Mouse (Mus musculus): ENCODE measurements around the gene Zmat3. TPM values are rescaled to one million over a fixed set of nuclear protein-coding genes. Genes with fewer than 3 reads are reported as not detected.
A peak's percentile ranks its signal among the peaks of the same experiment; 100 is the strongest.

The Zmat3 gene
- polyA plus RNA-seq (2015; fragmentation: Nextera tagmentation; extraction: Ambion mirVana): 7.6 and 8.2 TPM in 2 replicates

- Histone ChIP-seq H3K36me3 (no peaks in the 10 kb centered on the region), H3K9ac (peak within 1 kb of the TSS; percentile 94), H3K27me3 (no peaks in the 10 kb centered on the region), H3K4me3 (peak within 1 kb of the TSS; percentile 82), H3K9me3 (no peaks in the 10 kb centered on the region), H3K4me1 (replicated peaks) (peaks cover 41% of the 10 kb centered on the region), H3K4me2 (peak within 1 kb of the TSS; percentile 76), H3K27ac (peak within 1 kb of the TSS; percentile 96)
- ATAC-seq (ENCODE audit: low FRiP score): peak; percentile 89
- WGBS: 4% methylated on average over 38 of the region's 48 CpGs
These were observed at the start of gene Zmat3 for GRCm38 (mm10) chr3:32365546-32366245. Gene Zmat3, minus strand, starts transcription at chr3:32366014.

DNA sequence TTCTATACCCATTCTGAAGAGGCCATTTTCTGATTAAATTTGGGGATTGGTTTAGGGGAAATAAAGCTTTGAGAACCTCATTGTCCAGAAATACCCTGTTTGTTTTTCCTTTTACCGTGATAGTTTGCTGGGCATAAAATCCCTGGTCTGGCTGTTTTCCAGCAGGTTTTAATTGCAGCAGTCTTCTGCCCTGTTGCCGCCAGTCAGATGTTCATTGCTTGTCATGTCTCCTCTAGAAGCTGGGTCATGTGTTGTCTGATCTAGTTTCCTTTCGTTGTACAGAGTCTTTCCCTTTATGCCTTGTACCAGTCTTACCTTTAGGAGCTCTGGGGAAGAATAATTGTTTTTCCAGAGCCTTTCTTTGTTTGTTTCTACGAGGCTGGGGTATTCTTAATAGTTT lies 48.6 kb upstream of the Zmat3 start:
- 34% methylated on average over 4 of the region's 4 CpGs for WGBS
- H3K4me2 ChIP-seq: no peak overlapping the region
- H3K36me3 ChIP-seq: no peaks in the 10 kb centered on the region
- H3K9me3 ChIP-seq: no peaks in the 10 kb centered on the region
- H3K27me3 ChIP-seq: no peaks in the 10 kb centered on the region
- no peak overlapping the region for H3K4me3 ChIP-seq
- H3K4me1 ChIP-seq (replicated peaks): peaks cover 22% of the 10 kb centered on the region
- peak overlapping the region; percentile 52; the same call in 1 of the 2 replicates for H3K27ac ChIP-seq
- no peak overlapping the region for H3K9ac ChIP-seq
- ATAC-seq (ENCODE audit: low FRiP score): no peak

GRCm38 (mm10) chr3:32412502-32413044 lies 46.8 kb upstream of the Zmat3 start:
- H3K27ac ChIP-seq: no peak overlapping the region
- H3K4me1 ChIP-seq (replicated peaks): peaks cover 22% of the 10 kb centered on the region
- H3K9ac ChIP-seq: no peak overlapping the region
- H3K36me3 ChIP-seq: no peaks in the 10 kb centered on the region
- H3K4me2 ChIP-seq: no peak overlapping the region
- no peaks in the 10 kb centered on the region for H3K27me3 ChIP-seq
- H3K4me3 ChIP-seq: no peak overlapping the region
- no peaks in the 10 kb centered on the region for H3K9me3 ChIP-seq
- no peak for ATAC-seq (ENCODE audit: low FRiP score)
- WGBS: 84% methylated on average over 7 of the region's 7 CpGs

- Histone ChIP-seq H3K4me3 (no peak overlapping the region), H3K9me3 (no peaks in the 10 kb centered on the region), H3K27me3 (no peaks in the 10 kb centered on the region), H3K9ac (no peak overlapping the region), H3K4me1 (replicated peaks) (peaks cover 28% of the 10 kb centered on the region), H3K36me3 (no peaks in the 10 kb centered on the region), H3K4me2 (no peak overlapping the region), H3K27ac (no peak overlapping the region)
- WGBS: 97% methylated on average over 3 of the region's 3 CpGs
- ATAC-seq (ENCODE audit: low FRiP score): no peak
These were observed 43.0 kb upstream of the Zmat3 start for GRCm38 (mm10) chr3:32408811-32409273.

DNA sequence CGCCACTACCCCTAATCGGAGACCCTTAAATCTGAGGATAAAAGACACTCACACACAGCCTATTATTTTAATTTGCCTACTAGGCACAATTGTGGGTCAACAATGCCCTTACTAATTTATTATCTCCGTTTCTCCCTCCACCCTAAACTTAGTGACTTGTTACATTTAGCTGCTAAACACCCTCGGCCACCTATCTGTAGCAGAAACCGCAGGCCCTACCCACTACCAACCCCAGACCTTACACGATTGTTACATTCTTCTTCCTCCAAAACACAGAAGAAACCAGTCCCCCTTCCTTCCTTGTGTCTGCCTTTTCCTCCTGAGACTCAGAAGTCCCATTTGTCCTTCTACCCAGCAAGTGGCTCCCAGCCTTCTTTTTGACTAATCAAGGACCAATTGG lies 41.0 kb upstream of the Zmat3 start:
- 86% methylated on average over 6 of the region's 6 CpGs for WGBS
- Histone ChIP-seq H3K4me3 (no peak overlapping the region), H3K4me1 (replicated peaks) (peaks cover 14% of the 10 kb centered on the region), H3K9ac (no peak overlapping the region), H3K36me3 (no peaks in the 10 kb centered on the region), H3K27me3 (no peaks in the 10 kb centered on the region), H3K27ac (no peak overlapping the region), H3K4me2 (no peak overlapping the region), H3K9me3 (no peaks in the 10 kb centered on the region)
- ATAC-seq (ENCODE audit: low FRiP score): no peak

DNA sequence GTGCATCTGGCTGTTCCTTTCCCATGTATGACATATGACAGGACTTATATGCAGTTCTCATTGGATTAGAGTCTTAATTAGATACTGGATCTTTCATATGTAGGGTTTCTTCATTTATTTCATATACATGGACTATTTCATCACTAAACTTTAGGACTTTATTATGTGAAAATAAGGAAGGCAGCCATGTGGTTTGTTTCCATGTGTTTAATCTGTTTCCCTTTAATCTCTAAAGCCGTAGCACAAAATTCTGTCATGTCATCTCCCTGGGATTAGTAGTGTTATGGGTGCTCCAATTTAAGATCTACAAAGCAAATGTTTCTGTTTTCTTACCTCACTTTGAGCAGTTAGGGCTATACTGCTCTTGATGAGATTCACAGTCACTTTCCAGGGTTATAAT lies 39.9 kb upstream of the Zmat3 start:
- H3K9ac ChIP-seq: no peak overlapping the region
- H3K36me3 ChIP-seq: no peaks in the 10 kb centered on the region
- no peak overlapping the region for H3K27ac ChIP-seq
- H3K4me1 ChIP-seq (replicated peaks): peaks cover 22% of the 10 kb centered on the region
- H3K9me3 ChIP-seq: no peaks in the 10 kb centered on the region
- H3K4me2 ChIP-seq: no peak overlapping the region
- no peak overlapping the region for H3K4me3 ChIP-seq
- no peak for ATAC-seq (ENCODE audit: low FRiP score)
- 88% methylated on average over 1 of the region's 1 CpGs for WGBS
- no peaks in the 10 kb centered on the region for H3K27me3 ChIP-seq

GRCm38 (mm10) chr3:32402990-32403885 lies 37.4 kb upstream of the Zmat3 start:
- no peaks in the 10 kb centered on the region for H3K27me3 ChIP-seq
- no peaks in the 10 kb centered on the region for H3K9me3 ChIP-seq
- H3K4me1 ChIP-seq (replicated peaks): peaks cover 43% of the 10 kb centered on the region
- H3K27ac ChIP-seq: no peak overlapping the region
- no peak for ATAC-seq (ENCODE audit: low FRiP score)
- no peak overlapping the region for H3K9ac ChIP-seq
- no peaks in the 10 kb centered on the region for H3K36me3 ChIP-seq
- no peak overlapping the region for H3K4me3 ChIP-seq
- 83% methylated on average over 7 of the region's 7 CpGs for WGBS
- no peak overlapping the region for H3K4me2 ChIP-seq

- WGBS: 83% methylated on average over 3 of the region's 3 CpGs
- H3K9ac ChIP-seq: no peak overlapping the region
- H3K4me3 ChIP-seq: no peak overlapping the region
- H3K27ac ChIP-seq: no peak overlapping the region
- H3K4me1 ChIP-seq (replicated peaks): peaks cover 35% of the 10 kb centered on the region
- no peak for ATAC-seq (ENCODE audit: low FRiP score)
- no peaks in the 10 kb centered on the region for H3K36me3 ChIP-seq
- no peak overlapping the region for H3K4me2 ChIP-seq
- H3K9me3 ChIP-seq: no peaks in the 10 kb centered on the region
- H3K27me3 ChIP-seq: no peaks in the 10 kb centered on the region
These were observed 35.8 kb upstream of the Zmat3 start for GRCm38 (mm10) chr3:32401591-32401990.

DNA sequence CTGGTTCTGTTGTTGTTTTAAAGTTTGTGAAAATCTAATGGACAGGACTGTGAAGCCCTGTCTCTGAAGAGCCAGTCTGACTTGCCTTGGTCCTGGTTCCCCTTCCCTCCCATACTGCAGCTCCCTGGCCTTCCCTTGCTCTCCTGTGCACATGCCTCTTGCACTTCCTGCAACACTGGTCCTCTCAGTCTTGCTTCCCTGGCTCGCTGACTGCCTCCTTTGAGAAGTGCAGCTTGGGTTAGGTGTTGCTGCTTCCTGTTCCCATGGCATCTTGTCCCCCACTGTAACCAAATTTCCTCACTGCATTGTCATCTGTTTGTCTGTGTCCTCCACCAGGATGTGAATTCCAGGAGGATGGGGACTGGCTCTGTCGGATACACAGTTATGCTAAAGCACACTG lies 34.1 kb upstream of the Zmat3 start:
- peak overlapping the region; percentile 44; the same call in 1 of the 2 replicates for H3K9ac ChIP-seq
- ATAC-seq (ENCODE audit: low FRiP score): no peak
- WGBS: 70% methylated on average over 2 of the region's 2 CpGs

GRCm38 (mm10) chr3:32399381-32399780 lies 33.6 kb upstream of the Zmat3 start:
- Histone ChIP-seq H3K36me3 (no peaks in the 10 kb centered on the region), H3K4me3 (no peak overlapping the region), H3K27me3 (no peaks in the 10 kb centered on the region), H3K9ac (peak overlapping the region; percentile 44), H3K4me2 (peak overlapping the region; percentile 18), H3K4me1 (replicated peaks) (peaks cover 37% of the 10 kb centered on the region), H3K27ac (no peak overlapping the region), H3K9me3 (no peaks in the 10 kb centered on the region)
- WGBS: 45% methylated on average over 4 of the region's 4 CpGs
- no peak for ATAC-seq (ENCODE audit: low FRiP score)

More for the DNA sequence above, 34.1 kb upstream of the Zmat3 start:
- no peaks in the 10 kb centered on the region for H3K36me3 ChIP-seq
- H3K27me3 ChIP-seq: no peaks in the 10 kb centered on the region
- peak overlapping the region; percentile 18 for H3K4me2 ChIP-seq
- H3K4me1 ChIP-seq (replicated peaks): peaks cover 37% of the 10 kb centered on the region
- H3K9me3 ChIP-seq: no peaks in the 10 kb centered on the region
- no peak overlapping the region for H3K4me3 ChIP-seq
- H3K27ac ChIP-seq: no peak overlapping the region

- H3K4me3 ChIP-seq: peak overlapping the region; percentile 91
- H3K27ac ChIP-seq: no peak overlapping the region
- no peaks in the 10 kb centered on the region for H3K9me3 ChIP-seq
- peaks cover 37% of the 10 kb centered on the region for H3K4me1 ChIP-seq (replicated peaks)
- peak overlapping the region; percentile 56 for H3K4me2 ChIP-seq
- no peaks in the 10 kb centered on the region for H3K27me3 ChIP-seq
- 38% methylated on average over 4 of the region's 4 CpGs for WGBS
- H3K36me3 ChIP-seq: no peaks in the 10 kb centered on the region
- H3K9ac ChIP-seq: peak overlapping the region; percentile 46; the same call in 1 of the 2 replicates
- no peak for ATAC-seq (ENCODE audit: low FRiP score)
These were observed 32.8 kb upstream of the Zmat3 start for GRCm38 (mm10) chr3:32398623-32399022.

DNA sequence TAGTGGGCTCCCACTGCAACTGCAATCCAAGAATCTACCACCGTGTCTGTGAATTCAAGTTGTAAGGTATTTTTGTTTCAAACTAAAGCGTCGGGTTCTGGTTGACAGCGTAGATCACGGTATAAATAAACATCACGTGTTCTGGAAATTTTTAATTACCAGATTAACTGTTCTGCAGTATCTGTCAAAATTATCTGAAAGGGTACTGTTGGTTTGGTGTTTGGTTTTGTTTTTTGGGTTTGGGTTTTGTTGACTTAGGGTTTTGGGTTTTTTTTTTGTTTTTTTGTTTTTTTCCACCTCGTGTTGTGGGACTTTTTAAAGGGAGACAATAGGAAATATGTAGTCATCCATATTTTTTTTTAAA lies 32.3 kb upstream of the Zmat3 start:
- Histone ChIP-seq H3K27ac (peak overlapping the region; percentile 97), H3K4me1 (replicated peaks) (peaks cover 37% of the 10 kb centered on the region), H3K9ac (peak overlapping the region; percentile 94), H3K4me2 (peak overlapping the region; percentile 56), H3K36me3 (no peaks in the 10 kb centered on the region), H3K4me3 (peak overlapping the region; percentile 91), H3K9me3 (no peaks in the 10 kb centered on the region), H3K27me3 (no peaks in the 10 kb centered on the region)
- ATAC-seq (ENCODE audit: low FRiP score): no peak
- WGBS: 2% methylated on average over 7 of the region's 7 CpGs
